Comparison of ENCODE assay signal across 8 mouse cellular contexts in genomic region chr11:103325172-103325571, GRCm38 (mm10). TPM values are rescaled to one million over a fixed set of nuclear protein-coding genes. Genes with fewer than 3 reads are reported as not detected.
DNase-seq lines count a peak whose midpoint lies in the region; ATAC-seq and TF ChIP-seq lines count a peak whose summit lies in the region.

No protein-coding gene starts in this region.

- 9% methylated on average over 8 of the region's 8 CpGs for WGBS in intestine, embryonic 16.5 days
- WGBS in limb, embryonic 13.5 days, result 10% methylated on average over 8 of the region's 8 CpGs
- 11% methylated on average over 8 of the region's 8 CpGs for WGBS in neural tube, embryonic 14.5 days

- H3K27me3 ChIP-seq in intestine, embryonic 16.5 days (replicated peaks; ENCODE audit: control insufficient read depth, insufficient read depth, low read length), result no peaks in the 10 kb centered on the region
- H3K27me3 ChIP-seq in limb, embryonic 13.5 days, result peaks cover 3% of the 10 kb centered on the region; the same call in 1 of the 2 replicates
- no peaks in the 10 kb centered on the region for H3K27me3 ChIP-seq in neural tube, embryonic 14.5 days (ENCODE audit: control insufficient read depth, insufficient read depth, low read length)

- H3K4me2 ChIP-seq in intestine, embryonic 16.5 days (ENCODE audit: low read depth, low read length), result no peak overlapping the region
- H3K4me2 ChIP-seq in limb, embryonic 13.5 days (replicated peaks), result no peak overlapping the region
- H3K4me2 ChIP-seq in neural tube, embryonic 14.5 days (ENCODE audit: low read depth, low read length), result no peak overlapping the region

- H3K4me1 ChIP-seq in ES-E14 (ENCODE audit: control insufficient read depth in 2 of 2, insufficient read depth in 2 of 2, low read length in 2 of 2, poor library complexity in 1 of 2), result peaks cover 0 to 4% of the 10 kb centered on the region in 2 experiments; a peak in 2 of 4 replicates
- no peaks in the 10 kb centered on the region for H3K4me1 ChIP-seq in intestine, embryonic 16.5 days (ENCODE audit: control insufficient read depth, insufficient read depth, low read length)
- peaks cover 29% of the 10 kb centered on the region for H3K4me1 ChIP-seq in limb, embryonic 13.5 days
- H3K4me1 ChIP-seq in neural tube, embryonic 14.5 days (ENCODE audit: control insufficient read depth, insufficient read depth, low read length), result no peaks in the 10 kb centered on the region

- ATAC-seq in intestine, embryonic 16.5 days, result peak; percentile 54; the same call in 1 of the 2 replicates
- ATAC-seq in limb, embryonic 13.5 days (ENCODE audit: low FRiP score, low read depth), result peak; percentile 57; the same call in 1 of the 2 replicates
- ATAC-seq in neural tube, embryonic 14.5 days (ENCODE audit: low read depth), result peak; percentile 44; the same call in 1 of the 2 replicates

- no peaks in the 10 kb centered on the region for H3K9me3 ChIP-seq in ES-E14 (ENCODE audit: control insufficient read depth, insufficient read depth, low read depth, low read length)
- H3K9me3 ChIP-seq in intestine, embryonic 16.5 days (ENCODE audit: control insufficient read depth, low read length), result no peaks in the 10 kb centered on the region
- H3K9me3 ChIP-seq in limb, embryonic 13.5 days, result no peaks in the 10 kb centered on the region
- no peaks in the 10 kb centered on the region for H3K9me3 ChIP-seq in neural tube, embryonic 14.5 days (ENCODE audit: control insufficient read depth, low read length)

- no peak overlapping the region for H3K27ac ChIP-seq in ES-E14 (ENCODE audit: insufficient read depth, low read depth, low read length, poor library complexity, severe bottlenecking)
- no peak overlapping the region for H3K27ac ChIP-seq in intestine, embryonic 16.5 days (ENCODE audit: low read length)
- no peak overlapping the region for H3K27ac ChIP-seq in limb, embryonic 13.5 days
- H3K27ac ChIP-seq in neural tube, embryonic 14.5 days (ENCODE audit: low read depth, low read length), result no peak overlapping the region

- DNase-seq in 3134 (ENCODE audit: extremely low read depth, insufficient read length, low spot score), result peak; percentile 42
- peak; percentile 76 for DNase-seq in ES-E14 (ENCODE audit: low read depth, low spot score)
- peak; percentile 67 for DNase-seq in cerebellum, adult 8-10 months
- DNase-seq in frontal cortex, postnatal 14 days (ENCODE audit: low spot score in 2 of 2), result peak; percentile 45 to 65
- DNase-seq in urinary bladder, postnatal 25 days (ENCODE audit: low spot score), result peak; percentile 72

- H3K4me3 ChIP-seq in ES-E14 (ENCODE audit: insufficient read depth in 1 of 2, low read depth in 1 of 2, low read length in 2 of 2, poor library complexity in 1 of 2, severe bottlenecking in 1 of 2), result no peak overlapping the region
- H3K4me3 ChIP-seq in intestine, embryonic 16.5 days (ENCODE audit: low read length), result no peak overlapping the region
- H3K4me3 ChIP-seq in limb, embryonic 13.5 days, result no peak overlapping the region
- H3K4me3 ChIP-seq in neural tube, embryonic 14.5 days (ENCODE audit: low read depth, low read length), result no peak overlapping the region

- no peak overlapping the region for H3K9ac ChIP-seq in ES-E14 (ENCODE audit: insufficient read depth, low read depth, low read length, poor library complexity, severe bottlenecking)
- no peak overlapping the region for H3K9ac ChIP-seq in intestine, embryonic 16.5 days (ENCODE audit: low read depth, low read length)
- no peak overlapping the region for H3K9ac ChIP-seq in limb, embryonic 13.5 days
- no peak overlapping the region for H3K9ac ChIP-seq in neural tube, embryonic 14.5 days (replicated peaks; ENCODE audit: low read depth, low read length)

- no peaks in the 10 kb centered on the region for H3K36me3 ChIP-seq in ES-E14 (ENCODE audit: control insufficient read depth, insufficient read depth, low read length, poor library complexity, severe bottlenecking)
- H3K36me3 ChIP-seq in intestine, embryonic 16.5 days (ENCODE audit: control insufficient read depth, insufficient read depth, low read length), result no peaks in the 10 kb centered on the region
- no peaks in the 10 kb centered on the region for H3K36me3 ChIP-seq in limb, embryonic 13.5 days
- no peaks in the 10 kb centered on the region for H3K36me3 ChIP-seq in neural tube, embryonic 14.5 days (ENCODE audit: control insufficient read depth, insufficient read depth, low read length)

- in situ Hi-C loops in ES-E14 (cut with MboI; ENCODE audit: low sequenced_read_pairs in 2 of 2, unreplicated experiment in 2 of 2), result no loop called here

TF ChIP-seq in ES-E14, 5 proteins besides CTCF, POLR2A, EP300 and RAD21:
- TF ChIP-seq CHD2 (IDR thresholded peaks at IDR 0.05; ENCODE audit: low read depth, low read length) (no peak), ZC3H11A (IDR thresholded peaks at IDR 0.05; ENCODE audit: borderline replicate concordance, low read depth, low read length) (0 out of 2 replicates have a peak, but pooled peaks have one; percentile 32)

RNA-seq across cellular contexts. Expression of gene Arhgap27, which starts 38.3 kb away (rescaled TPM):
- 7.8 and 8.2 TPM in 2 replicates for total RNA-seq in ES-E14 (2012; rRNA removed)
- polyA plus RNA-seq in intestine, embryonic 16.5 days (2015; fragmentation: Nextera tagmentation; extraction: Ambion mirVana), result 40.2 and 42.3 TPM in 2 replicates
- 5.1 and 6.8 TPM in 2 replicates for polyA plus RNA-seq in limb, embryonic 13.5 days (2015; fragmentation: Nextera tagmentation; extraction: Ambion mirVana)
- 3.9 and 4.1 TPM in 2 replicates for polyA plus RNA-seq in neural tube, embryonic 14.5 days (2014; fragmentation: Nextera tagmentation; extraction: Ambion mirVana)

RNA-seq across cellular contexts. Expression of gene Map3k14, which starts 57.9 kb away (rescaled TPM):
- 4.5 and 5.3 TPM in 2 replicates for total RNA-seq in ES-E14 (2012; rRNA removed)
- 3.1 TPM in 2 replicates for polyA plus RNA-seq in intestine, embryonic 16.5 days (2015; fragmentation: Nextera tagmentation; extraction: Ambion mirVana)
- polyA plus RNA-seq in limb, embryonic 13.5 days (2015; fragmentation: Nextera tagmentation; extraction: Ambion mirVana), result 4.8 and 5.4 TPM in 2 replicates
- polyA plus RNA-seq in neural tube, embryonic 14.5 days (2014; fragmentation: Nextera tagmentation; extraction: Ambion mirVana), result 3.0 and 4.1 TPM in 2 replicates
